Mouse (Mus musculus): ENCODE data around the gene Asic2. TPM values are rescaled to one million over a fixed set of nuclear protein-coding genes. Genes with fewer than 3 reads are reported as not detected.

The Asic2 gene
- polyA plus RNA-seq, 2 experiments, result 0.01 to 0.04 TPM

DNA sequence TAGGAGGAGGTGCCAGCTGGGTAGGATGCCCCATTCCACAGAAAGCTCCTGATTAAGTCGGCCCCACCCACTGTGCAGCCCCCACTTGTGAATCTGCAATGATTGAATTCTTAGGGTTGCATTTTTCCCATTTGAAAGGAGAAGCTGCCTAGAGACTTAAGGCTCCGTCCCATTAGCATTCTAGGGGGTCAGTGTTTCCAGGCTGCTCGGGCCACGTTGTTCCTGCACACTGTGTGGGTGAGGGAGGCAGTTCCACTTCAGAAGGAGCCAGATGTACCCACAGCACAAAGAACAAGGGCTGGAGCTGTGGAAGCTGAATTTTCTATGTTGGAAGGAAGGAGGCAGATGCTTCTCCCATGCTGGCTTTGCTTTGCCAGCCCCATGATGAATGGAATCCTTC lies 833.1 kb downstream of the Asic2 start:
- H3K27ac ChIP-seq, result no peak overlapping the region
- H3K27me3 ChIP-seq (ENCODE audit: control insufficient read depth, insufficient read depth, low read length), result no peaks in the 10 kb centered on the region
- ATAC-seq (ENCODE audit: insufficient read depth) (no peak), DNase-seq (ENCODE audit: low read depth in 3 of 3, low spot score in 3 of 3) (no peak)
- H3K4me1 ChIP-seq (replicated peaks; ENCODE audit: control insufficient read depth in 2 of 2, insufficient read depth in 2 of 2, low read length in 1 of 2), result no peaks in the 10 kb centered on the region
- 34% methylated on average over 4 of the region's 4 CpGs for WGBS (ENCODE audit: insufficient replicate concordance)
- H3K4me3 ChIP-seq (ENCODE audit: insufficient read depth in 1 of 2, low read depth in 2 of 2, low read length in 2 of 2), result no peak overlapping the region
- H3K36me3 ChIP-seq (replicated peaks; ENCODE audit: control insufficient read depth, insufficient read depth, low read depth), result no peaks in the 10 kb centered on the region
- no peaks in the 10 kb centered on the region for H3K9me3 ChIP-seq (ENCODE audit: control insufficient read depth, low read length)
- no peak overlapping the region for H3K4me2 ChIP-seq (ENCODE audit: low read depth)
- no peak overlapping the region for H3K9ac ChIP-seq (replicated peaks)
- no peak for TF ChIP-seq EP300 (IDR thresholded peaks at IDR 0.05; ENCODE audit: low read depth)
- no peak for TF ChIP-seq CTCF (IDR thresholded peaks at IDR 0.05; ENCODE audit: low read depth)

DNA sequence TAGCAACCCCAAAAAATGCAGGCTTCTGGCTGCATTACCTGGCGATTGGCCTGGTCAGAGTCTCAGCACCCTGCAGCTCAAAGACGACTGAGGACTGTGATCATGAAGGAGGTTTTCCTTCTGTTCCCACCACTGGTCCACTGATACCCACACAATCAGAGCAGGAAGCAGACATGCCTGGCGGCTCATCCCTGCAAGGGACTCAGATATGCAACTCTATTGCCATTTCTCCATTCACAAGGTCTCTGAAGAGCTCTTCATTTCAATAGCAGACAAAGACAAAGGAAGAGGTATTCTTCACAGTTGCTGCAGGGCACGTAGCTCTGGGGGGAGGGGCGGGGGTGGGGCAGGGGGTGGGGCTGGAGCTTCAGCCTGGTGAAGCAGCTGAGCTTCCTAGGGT lies 834.3 kb downstream of the Asic2 start:
- no peak for TF ChIP-seq CTCF (IDR thresholded peaks at IDR 0.05; ENCODE audit: low read depth)
- TF ChIP-seq EP300 (IDR thresholded peaks at IDR 0.05; ENCODE audit: low read depth), result no peak
- Histone ChIP-seq H3K4me2 (ENCODE audit: low read depth) (no peak overlapping the region), H3K36me3 (replicated peaks; ENCODE audit: control insufficient read depth, insufficient read depth, low read depth) (no peaks in the 10 kb centered on the region), H3K9me3 (ENCODE audit: control insufficient read depth, low read length) (no peaks in the 10 kb centered on the region), H3K9ac (replicated peaks) (no peak overlapping the region), H3K4me3 (ENCODE audit: insufficient read depth in 1 of 2, low read depth in 2 of 2, low read length in 2 of 2) (no peak overlapping the region), H3K27ac (no peak overlapping the region), H3K27me3 (ENCODE audit: control insufficient read depth, insufficient read depth, low read length) (no peaks in the 10 kb centered on the region), H3K4me1 (replicated peaks; ENCODE audit: control insufficient read depth in 2 of 2, insufficient read depth in 2 of 2, low read length in 1 of 2) (no peaks in the 10 kb centered on the region)
- ATAC-seq (ENCODE audit: insufficient read depth) (no peak), DNase-seq (ENCODE audit: low read depth in 3 of 3, low spot score in 3 of 3) (no peak)
- 7% methylated on average over 5 of the region's 5 CpGs for WGBS (ENCODE audit: insufficient replicate concordance)

DNA sequence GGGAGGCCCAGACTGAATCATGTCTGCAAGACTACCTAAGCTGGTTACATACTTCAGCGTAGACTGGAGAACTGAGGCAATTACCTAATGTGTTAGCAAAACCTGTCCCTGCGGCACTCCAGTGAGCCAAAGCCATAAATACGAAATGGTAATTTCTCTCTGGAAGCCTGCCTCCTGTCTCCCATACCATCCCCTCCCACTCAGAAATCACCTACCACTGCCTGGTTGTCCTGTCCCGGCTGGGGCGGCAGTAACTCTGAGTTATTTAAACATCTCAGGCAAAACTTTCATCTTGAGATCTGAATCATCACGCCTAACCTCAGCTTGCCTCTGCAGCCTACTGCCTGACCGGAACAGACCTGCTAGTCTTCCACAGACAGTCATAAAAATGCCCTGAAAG lies 835.6 kb downstream of the Asic2 start:
- WGBS (ENCODE audit: insufficient replicate concordance), result 71% methylated on average over 7 of the region's 7 CpGs

DNA sequence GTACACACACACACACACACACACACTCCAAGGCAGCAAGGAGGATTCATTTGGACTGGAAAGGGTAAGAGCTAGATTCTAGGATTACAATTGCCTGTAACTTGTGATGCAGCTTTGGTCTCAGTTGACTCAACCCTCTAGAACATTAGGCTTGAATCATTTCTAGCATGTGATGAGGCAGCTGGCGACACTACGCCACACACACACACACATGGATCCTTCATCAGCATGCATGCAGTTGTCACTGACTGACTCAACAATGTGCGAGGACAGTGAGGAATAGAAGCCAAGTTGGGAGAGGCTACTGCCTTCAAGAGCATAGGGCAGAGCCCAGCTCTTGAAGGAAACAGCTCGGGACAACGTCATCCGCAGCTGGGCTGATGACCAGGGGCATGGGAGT lies 843.9 kb downstream of the Asic2 start:
- H3K4me1 ChIP-seq (replicated peaks; ENCODE audit: control insufficient read depth in 2 of 2, insufficient read depth in 2 of 2, low read length in 1 of 2), result no peaks in the 10 kb centered on the region
- no peak for ATAC-seq (ENCODE audit: insufficient read depth)
- no peak overlapping the region for H3K4me2 ChIP-seq (ENCODE audit: low read depth)
- no peak for DNase-seq (ENCODE audit: low read depth in 3 of 3, low spot score in 3 of 3)
- H3K27ac ChIP-seq, result no peak overlapping the region
- H3K9ac ChIP-seq (replicated peaks), result no peak overlapping the region
- TF ChIP-seq EP300 (IDR thresholded peaks at IDR 0.05; ENCODE audit: low read depth) (no peak), CTCF (IDR thresholded peaks at IDR 0.05; ENCODE audit: low read depth) (no peak)
- H3K4me3 ChIP-seq (ENCODE audit: insufficient read depth in 1 of 2, low read depth in 2 of 2, low read length in 2 of 2), result no peak overlapping the region
- no peaks in the 10 kb centered on the region for H3K36me3 ChIP-seq (replicated peaks; ENCODE audit: control insufficient read depth, insufficient read depth, low read depth)
- no peaks in the 10 kb centered on the region for H3K9me3 ChIP-seq (ENCODE audit: control insufficient read depth, low read length)
- H3K27me3 ChIP-seq (ENCODE audit: control insufficient read depth, insufficient read depth, low read length), result no peaks in the 10 kb centered on the region
- WGBS (ENCODE audit: insufficient replicate concordance), result 70% methylated on average over 6 of the region's 6 CpGs

More for the DNA sequence above, 835.6 kb downstream of the Asic2 start:
- Histone ChIP-seq H3K36me3 (replicated peaks; ENCODE audit: control insufficient read depth, insufficient read depth, low read depth) (no peaks in the 10 kb centered on the region), H3K27me3 (ENCODE audit: control insufficient read depth, insufficient read depth, low read length) (no peaks in the 10 kb centered on the region), H3K4me3 (ENCODE audit: insufficient read depth in 1 of 2, low read depth in 2 of 2, low read length in 2 of 2) (no peak overlapping the region), H3K27ac (no peak overlapping the region), H3K4me2 (ENCODE audit: low read depth) (no peak overlapping the region), H3K9ac (replicated peaks) (no peak overlapping the region), H3K4me1 (replicated peaks; ENCODE audit: control insufficient read depth in 2 of 2, insufficient read depth in 2 of 2, low read length in 1 of 2) (no peaks in the 10 kb centered on the region), H3K9me3 (ENCODE audit: control insufficient read depth, low read length) (no peaks in the 10 kb centered on the region)
- TF ChIP-seq CTCF (IDR thresholded peaks at IDR 0.05; ENCODE audit: low read depth) (no peak), EP300 (IDR thresholded peaks at IDR 0.05; ENCODE audit: low read depth) (no peak)
- ATAC-seq (ENCODE audit: insufficient read depth) (no peak), DNase-seq (ENCODE audit: low read depth in 3 of 3, low spot score in 3 of 3) (no peak)

DNA sequence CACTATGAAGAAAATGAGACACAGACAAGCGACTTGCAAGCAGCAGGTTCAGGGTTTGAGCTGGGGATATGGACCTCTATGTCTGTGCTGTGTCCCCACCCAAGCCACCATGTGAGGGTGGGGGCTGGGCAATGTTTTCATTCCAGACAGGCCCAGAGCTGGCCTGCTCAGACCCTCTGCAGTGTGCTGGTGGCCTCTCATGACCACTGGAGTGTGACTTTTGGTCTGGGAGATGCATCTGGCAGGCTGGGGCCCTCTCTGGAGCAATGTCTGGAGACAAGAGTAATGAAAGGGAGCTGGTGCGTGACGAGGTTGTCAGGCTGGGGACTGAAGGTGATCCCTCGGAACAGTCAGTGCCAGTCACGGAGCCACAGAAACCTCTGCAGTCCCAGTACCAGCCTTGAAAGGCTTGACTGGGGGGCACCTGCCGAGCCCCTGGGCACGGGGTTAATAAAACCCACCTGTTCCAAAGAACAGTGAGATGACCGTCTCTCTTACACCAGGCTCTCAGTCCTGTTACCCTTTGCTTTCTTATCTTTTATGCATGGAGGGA lies 848.2 kb downstream of the Asic2 start:
- DNase-seq (ENCODE audit: low read depth in 3 of 3, low spot score in 3 of 3) (no peak), ATAC-seq (ENCODE audit: insufficient read depth) (no peak)
- Histone ChIP-seq H3K4me3 (ENCODE audit: insufficient read depth in 1 of 2, low read depth in 2 of 2, low read length in 2 of 2) (no peak overlapping the region), H3K36me3 (replicated peaks; ENCODE audit: control insufficient read depth, insufficient read depth, low read depth) (no peaks in the 10 kb centered on the region), H3K9ac (replicated peaks) (no peak overlapping the region), H3K4me2 (ENCODE audit: low read depth) (no peak overlapping the region), H3K9me3 (ENCODE audit: control insufficient read depth, low read length) (no peaks in the 10 kb centered on the region), H3K4me1 (replicated peaks; ENCODE audit: control insufficient read depth in 2 of 2, insufficient read depth in 2 of 2, low read length in 1 of 2) (no peaks in the 10 kb centered on the region), H3K27ac (no peak overlapping the region), H3K27me3 (ENCODE audit: control insufficient read depth, insufficient read depth, low read length) (no peaks in the 10 kb centered on the region)
- TF ChIP-seq CTCF (IDR thresholded peaks at IDR 0.05; ENCODE audit: low read depth), result no peak
- no peak for TF ChIP-seq EP300 (IDR thresholded peaks at IDR 0.05; ENCODE audit: low read depth)
- WGBS (ENCODE audit: insufficient replicate concordance), result 57% methylated on average over 8 of the region's 8 CpGs
